Mouse (Mus musculus): ENCODE measurements around the gene Trmt2b. TPM values are rescaled to one million over a fixed set of nuclear protein-coding genes. Genes with fewer than 3 reads are reported as not detected.

The Trmt2b gene
- total and polyA plus RNA-seq, 3 experiments = 16.7 to 26.4 (median 19.2) TPM

- no peak overlapping the region for H3K9ac ChIP-seq (ENCODE audit: insufficient read depth, low read depth)
- H3K4me1 ChIP-seq (ENCODE audit: control insufficient read depth in 1 of 2, insufficient read depth in 2 of 2) = no peaks in the 10 kb centered on the region
- no peaks in the 10 kb centered on the region for H3K79me2 ChIP-seq (replicated peaks; ENCODE audit: control insufficient read depth, extremely low read depth, insufficient read depth, poor library complexity, severe bottlenecking)
- TF ChIP-seq MEF2A (IDR thresholded peaks at IDR 0.05; ENCODE audit: borderline replicate concordance, low read depth, low read length) = no peak
- no peak for TF ChIP-seq NRF1 (IDR thresholded peaks at IDR 0.05; ENCODE audit: low read depth, low read length)
- TF ChIP-seq USF1 (IDR thresholded peaks at IDR 0.05; ENCODE audit: low read depth, low read length) = no peak
- TF ChIP-seq CHD2 (IDR thresholded peaks at IDR 0.05; ENCODE audit: low read length) = no peak
- H3K36me3 ChIP-seq (replicated peaks in 1 of 2; ENCODE audit: control insufficient read depth in 1 of 2, insufficient read depth in 1 of 2, low read length in 1 of 2) = no peaks in the 10 kb centered on the region
- H3K4me2 ChIP-seq (ENCODE audit: insufficient read depth, low read depth, poor library complexity, severe bottlenecking) = no peak overlapping the region
- dilution Hi-C loops (cut with MboI; ENCODE audit: extremely low pct_ligation_motif_present, extremely low pct_unique_long_range_greater_than_20kb, low sequenced_read_pairs) = no loop called here
- no peaks in the 10 kb centered on the region for H3K9me3 ChIP-seq (replicated peaks; ENCODE audit: low read length)
- no peak overlapping the region for H3K4me3 ChIP-seq (replicated peaks in 1 of 3; ENCODE audit: low read depth in 2 of 3, low read length in 2 of 3, poor library complexity in 1 of 3)
- H3K27me3 ChIP-seq (replicated peaks) = no peaks in the 10 kb centered on the region
- no peak overlapping the region for H3K27ac ChIP-seq (ENCODE audit: insufficient read depth, low read depth)
- in situ Hi-C loops (cut with MboI; ENCODE audit: low pct_ligation_motif_present, low pct_unique_long_range_greater_than_20kb, low sequenced_read_pairs) = no loop called here
- DNase-seq (ENCODE audit: extremely low read depth) = no peak
These were observed 20.4 kb upstream of the Trmt2b start for GRCm38 (mm10) chrX:134297195-134297594.

- in situ Hi-C loops (cut with MboI; ENCODE audit: low pct_ligation_motif_present, low pct_unique_long_range_greater_than_20kb, low sequenced_read_pairs) = no loop called here
- H3K36me3 ChIP-seq (replicated peaks in 1 of 2; ENCODE audit: control insufficient read depth in 1 of 2, insufficient read depth in 1 of 2, low read length in 1 of 2) = no peaks in the 10 kb centered on the region
- TF ChIP-seq SIN3A (IDR thresholded peaks at IDR 0.05; ENCODE audit: low read length) = no peak
- no peak for TF ChIP-seq MXI1 (IDR thresholded peaks at IDR 0.05; ENCODE audit: low read depth, low read length)
- no peak for TF ChIP-seq JUND (conservative IDR thresholded peaks at IDR 0.05; ENCODE audit: low read depth, low read length)
- no peak for TF ChIP-seq ETS1 (conservative IDR thresholded peaks at IDR 0.05; ENCODE audit: low read depth, low read length)
- TF ChIP-seq ZC3H11A (IDR thresholded peaks at IDR 0.05; ENCODE audit: low read depth, low read length) = no peak
- TF ChIP-seq BHLHE40 (IDR thresholded peaks at IDR 0.05; ENCODE audit: low read depth, low read length) = no peak
- TF ChIP-seq USF1 (IDR thresholded peaks at IDR 0.05; ENCODE audit: low read depth, low read length) = no peak
- no peak for TF ChIP-seq TBP (conservative IDR thresholded peaks at IDR 0.05; ENCODE audit: low read depth, low read length)
- no peak for TF ChIP-seq MEF2A (IDR thresholded peaks at IDR 0.05; ENCODE audit: borderline replicate concordance, low read depth, low read length)
- H3K4me2 ChIP-seq (ENCODE audit: insufficient read depth, low read depth, poor library complexity, severe bottlenecking) = no peak overlapping the region
- dilution Hi-C loops (cut with MboI; ENCODE audit: extremely low pct_ligation_motif_present, extremely low pct_unique_long_range_greater_than_20kb, low sequenced_read_pairs) = no loop called here
- H3K4me3 ChIP-seq (replicated peaks in 1 of 3; ENCODE audit: low read depth in 2 of 3, low read length in 2 of 3, poor library complexity in 1 of 3) = no peak overlapping the region
- no peaks in the 10 kb centered on the region for H3K79me2 ChIP-seq (replicated peaks; ENCODE audit: control insufficient read depth, extremely low read depth, insufficient read depth, poor library complexity, severe bottlenecking)
- H3K9ac ChIP-seq (ENCODE audit: insufficient read depth, low read depth) = no peak overlapping the region
- no peaks in the 10 kb centered on the region for H3K9me3 ChIP-seq (replicated peaks; ENCODE audit: low read length)
- DNase-seq (ENCODE audit: extremely low read depth) = no peak
- no peak overlapping the region for H3K27ac ChIP-seq (ENCODE audit: insufficient read depth, low read depth)
- H3K4me1 ChIP-seq (ENCODE audit: control insufficient read depth in 1 of 2, insufficient read depth in 2 of 2) = no peaks in the 10 kb centered on the region
- no peaks in the 10 kb centered on the region for H3K27me3 ChIP-seq (replicated peaks)
These were observed 20.0 kb upstream of the Trmt2b start for GRCm38 (mm10) chrX:134296737-134297136.

- Histone ChIP-seq H3K4me3 (replicated peaks in 1 of 3; ENCODE audit: low read depth in 2 of 3, low read length in 2 of 3, poor library complexity in 1 of 3) (no peak overlapping the region), H3K79me2 (replicated peaks; ENCODE audit: control insufficient read depth, extremely low read depth, insufficient read depth, poor library complexity, severe bottlenecking) (no peaks in the 10 kb centered on the region), H3K9ac (ENCODE audit: insufficient read depth, low read depth) (no peak overlapping the region), H3K4me2 (ENCODE audit: insufficient read depth, low read depth, poor library complexity, severe bottlenecking) (no peak overlapping the region), H3K9me3 (replicated peaks; ENCODE audit: low read length) (no peaks in the 10 kb centered on the region), H3K27ac (ENCODE audit: insufficient read depth, low read depth) (no peak overlapping the region), H3K27me3 (replicated peaks) (no peaks in the 10 kb centered on the region), H3K4me1 (ENCODE audit: control insufficient read depth in 1 of 2, insufficient read depth in 2 of 2) (no peaks in the 10 kb centered on the region), H3K36me3 (replicated peaks in 1 of 2; ENCODE audit: control insufficient read depth in 1 of 2, insufficient read depth in 1 of 2, low read length in 1 of 2) (no peaks in the 10 kb centered on the region)
- dilution Hi-C loops (cut with MboI; ENCODE audit: extremely low pct_ligation_motif_present, extremely low pct_unique_long_range_greater_than_20kb, low sequenced_read_pairs) (no loop called here), in situ Hi-C loops (cut with MboI; ENCODE audit: low pct_ligation_motif_present, low pct_unique_long_range_greater_than_20kb, low sequenced_read_pairs) (no loop called here)
- DNase-seq (ENCODE audit: extremely low read depth) = no peak
- TF ChIP-seq TBP (conservative IDR thresholded peaks at IDR 0.05; ENCODE audit: low read depth, low read length) (no peak), MXI1 (IDR thresholded peaks at IDR 0.05; ENCODE audit: low read depth, low read length) (no peak), EP300 (IDR thresholded peaks at IDR 0.05; ENCODE audit: low read length) (no peak), BHLHE40 (IDR thresholded peaks at IDR 0.05; ENCODE audit: low read depth, low read length) (no peak), MYC (IDR thresholded peaks at IDR 0.05; ENCODE audit: low read depth, low read length) (no peak), MAX (IDR thresholded peaks at IDR 0.05; ENCODE audit: low read length) (no peak), ZNF384 (IDR thresholded peaks at IDR 0.05; ENCODE audit: low read depth, low read length) (no peak)
These were observed 19.5 kb upstream of the Trmt2b start for GRCm38 (mm10) chrX:134296301-134296700.

All from CH12.LX (cell line).